Mouse (Mus musculus): ENCODE measurements around the gene Syne1.

GRCm38 (mm10) chr10:5058876-5059275 lies 492.4 kb downstream of the Syne1 start:
- TF ChIP-seq CTCF (IDR thresholded peaks at IDR 0.05; ENCODE audit: low read depth) (no peak), EP300 (IDR thresholded peaks at IDR 0.05; ENCODE audit: low read depth) (no peak)

All from heart, postnatal 0 days (tissue).